Mouse (Mus musculus): Measurements from ENCODE around the gene Cdh20. TPM values are rescaled to one million over a fixed set of nuclear protein-coding genes. Genes with fewer than 3 reads are reported as not detected.

Cdh20 gene
- not detected in 4 replicates for total RNA-seq (2023)

GRCm38 (mm10) chr1:104768371-104769249 is at the start of gene Cdh20:
Gene Cdh20 (plus strand): TSS chr1:104768529.

All from B cell, adult 62 days (primary cell).